Mouse (Mus musculus): Measurements from ENCODE around the gene Cenpv.

DNA sequence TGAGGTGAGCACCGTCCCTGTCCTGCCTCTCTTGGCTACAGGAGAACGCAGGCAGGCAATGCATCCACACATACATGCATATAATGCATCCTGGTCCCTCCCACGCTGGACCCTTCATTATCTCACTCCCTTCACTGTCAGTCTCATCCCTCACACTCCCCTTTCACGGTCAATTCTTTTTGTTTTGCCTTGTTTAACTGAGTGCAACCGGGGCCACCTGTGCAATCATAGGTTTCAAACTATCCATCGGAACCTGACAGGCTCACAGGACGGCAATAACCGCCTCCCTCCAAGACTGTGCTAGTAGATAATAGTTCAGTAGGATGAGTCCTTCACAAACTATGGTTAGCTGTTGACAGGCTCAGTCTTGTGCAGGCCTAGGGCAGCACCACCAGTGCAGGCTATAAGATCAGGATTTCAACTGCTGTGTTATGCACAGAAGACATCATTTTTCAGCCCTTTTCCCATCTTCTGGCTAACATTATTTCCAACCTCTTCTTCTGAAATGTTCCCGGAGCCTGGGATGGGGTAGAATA lies 45.7 kb upstream of the Cenpv start:
- TF ChIP-seq POLR2A (IDR thresholded peaks at IDR 0.05; ENCODE audit: insufficient read length, low read depth) (no peak), MYOD1 (IDR thresholded peaks at IDR 0.05; ENCODE audit: control insufficient read depth in 1 of 3, insufficient read length in 2 of 3, low read depth in 2 of 3) (no peak), USF1 (IDR thresholded peaks at IDR 0.05; ENCODE audit: low read depth) (no peak)
